Mouse (Mus musculus) midbrain, embryonic 15.5 days (tissue): ENCODE results near the gene Cryba4. TPM values are rescaled to one million over a fixed set of nuclear protein-coding genes. Genes with fewer than 3 reads are reported as not detected.

Source experiments
- ATAC-seq: fragments of 200-750 bp; cut with Nextera tagmentation; replicated peaks from 2 replicates; pipeline ENCODE4 v1.8.0; 2017; ENCODE audit warnings: moderate TSS enrichment
- H3K27ac ChIP-seq: fragments of 300-500 bp; sonication (generic); 2 replicates; pipeline ENCODE4 v1.5.1; 2015; ENCODE audit warnings: mild to moderate bottlenecking, inconsistent platforms
- H3K27me3 ChIP-seq: fragments of 300-500 bp; sonication (generic); replicated peaks from 2 replicates; pipeline ENCODE4 v1.6.1; 2015; ENCODE audit warnings: inconsistent platforms
- H3K36me3 ChIP-seq: fragments of 300-500 bp; sonication (generic); replicated peaks from 2 replicates; pipeline ENCODE4 v1.6.1; 2015; ENCODE audit warnings: inconsistent platforms
- H3K4me1 ChIP-seq: fragments of 300-500 bp; sonication (generic); 2 replicates; pipeline ENCODE4 v1.6.1; 2015; ENCODE audit warnings: inconsistent platforms
- H3K4me2 ChIP-seq: fragments of 300-500 bp; sonication (generic); 2 replicates; pipeline ENCODE4 v1.6.1; 2015; ENCODE audit warnings: inconsistent platforms, mild to moderate bottlenecking, moderate library complexity
- H3K4me3 ChIP-seq: fragments of 300-500 bp; sonication (generic); 2 replicates; pipeline ENCODE4 v1.5.1; 2015; ENCODE audit warnings: mild to moderate bottlenecking, inconsistent platforms
- H3K9ac ChIP-seq: fragments of 300-500 bp; sonication (generic); 2 replicates; pipeline ENCODE4 v1.6.1; 2015; ENCODE audit warnings: mild to moderate bottlenecking, inconsistent platforms
- H3K9me3 ChIP-seq: fragments of 300-500 bp; sonication (generic); 2 replicates; pipeline ENCODE4 v1.6.1; 2016; ENCODE audit warnings: inconsistent platforms
- WGBS: fragments of 180-500 bp; shearing (Covaris S2); methylation state at CpG from one replicate; pipeline ENCODE4 v1.1.7; 2015; ENCODE audit warnings: mixed read lengths; 5-methylcytosine and 5-hydroxymethylcytosine counted together
- polyA plus RNA-seq: library from polyadenylated mRNA; unstranded; fragments of >200 nt; fragmentation: Nextera tagmentation; extraction: Ambion mirVana; gene quantifications from 2 replicates; pipeline ENCODE4 v1.2.1, GENCODE M21; 2015

The Cryba4 gene
- polyA plus RNA-seq, 1 experiment from 2014 or later, result 0.93 TPM

- Histone ChIP-seq H3K27me3 (no peaks in the 10 kb centered on the region), H3K9me3 (no peaks in the 10 kb centered on the region), H3K27ac (no peak overlapping the region), H3K9ac (no peak overlapping the region), H3K4me2 (no peak overlapping the region), H3K4me1 (0 out of 2 replicates have a peak, but pooled peaks cover 4% of the 10 kb centered on the region), H3K4me3 (no peak overlapping the region), H3K36me3 (no peaks in the 10 kb centered on the region)
- no peak for ATAC-seq
- 82% methylated on average over 9 of the region's 9 CpGs for WGBS
These were observed 4.1 kb upstream of the Cryba4 start for GRCm38 (mm10) chr5:112256457-112256856.

DNA sequence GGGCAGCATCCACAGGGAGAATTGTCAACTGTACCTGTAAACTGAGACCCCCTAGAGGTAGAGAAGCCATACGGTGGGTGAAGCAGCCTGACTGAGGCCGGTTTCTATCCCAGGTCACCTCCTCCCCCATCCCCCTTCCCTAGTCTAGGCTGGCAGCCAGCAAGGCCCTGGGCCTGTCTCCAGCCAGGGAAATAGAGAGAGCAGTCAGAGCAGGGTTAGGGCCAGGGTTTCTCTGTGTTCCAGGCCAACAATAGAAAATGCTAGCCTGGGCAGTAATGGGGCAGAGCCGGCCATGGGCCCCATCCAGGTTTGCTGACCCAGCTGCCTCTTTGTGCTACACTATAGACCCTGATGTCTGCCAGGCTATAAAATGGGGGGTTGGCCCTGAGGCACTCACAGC lies 3.1 kb upstream of the Cryba4 start, which contains the start of gene Crybb1:
Gene Crybb1, plus strand, starts transcription at position 390 of the 400 bp plus-strand sequence.
- ATAC-seq, result no peak
- H3K27ac ChIP-seq, result no peak within 1 kb of the TSS
- H3K27me3 ChIP-seq, result no peaks in the 10 kb centered on the region

GRCm38 (mm10) chr5:112254282-112254806 lies 2.0 kb upstream of the Cryba4 start:
- Histone ChIP-seq H3K4me1 (0 out of 2 replicates have a peak, but pooled peaks cover 4% of the 10 kb centered on the region), H3K4me2 (no peak overlapping the region), H3K4me3 (no peak overlapping the region), H3K9ac (no peak overlapping the region), H3K36me3 (no peaks in the 10 kb centered on the region), H3K27ac (no peak overlapping the region), H3K9me3 (no peaks in the 10 kb centered on the region), H3K27me3 (no peaks in the 10 kb centered on the region)
- ATAC-seq, result no peak
- 65% methylated on average over 7 of the region's 7 CpGs for WGBS

More for the DNA sequence above, 3.1 kb upstream of the Cryba4 start, which contains the start of gene Crybb1:
- 0 out of 2 replicates have a peak, but pooled peaks cover 4% of the 10 kb centered on the region for H3K4me1 ChIP-seq
- 43% methylated on average over 3 of the region's 3 CpGs for WGBS
- no peak within 1 kb of the TSS for H3K4me2 ChIP-seq
- no peak within 1 kb of the TSS for H3K4me3 ChIP-seq
- no peak within 1 kb of the TSS for H3K9ac ChIP-seq
- no peaks in the 10 kb centered on the region for H3K36me3 ChIP-seq
- H3K9me3 ChIP-seq, result no peaks in the 10 kb centered on the region

DNA sequence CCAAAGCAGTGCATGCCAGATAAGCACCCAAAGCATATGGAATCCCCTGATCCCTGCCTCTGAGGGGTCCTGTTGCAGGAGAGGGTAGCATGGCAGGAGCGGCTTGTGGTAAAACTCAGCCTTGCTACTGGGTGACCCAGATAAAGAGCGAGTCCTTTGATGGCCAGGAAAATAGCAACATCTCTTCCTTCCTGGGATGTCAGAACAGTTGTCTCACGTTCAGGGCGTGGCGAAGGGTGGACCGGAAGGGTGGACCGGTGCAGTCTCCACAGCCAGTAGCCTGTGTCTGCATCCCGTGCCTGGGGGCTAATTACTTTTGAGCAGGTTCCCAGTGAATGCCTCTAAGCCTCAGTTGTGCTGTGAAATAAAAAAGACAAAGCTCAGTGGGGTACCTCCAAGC lies 851 bp upstream of the Cryba4 start:
- 24% methylated on average over 8 of the region's 8 CpGs for WGBS
- no peak overlapping the region for H3K27ac ChIP-seq
- 0 out of 2 replicates have a peak, but pooled peaks cover 4% of the 10 kb centered on the region for H3K4me1 ChIP-seq
- no peak overlapping the region for H3K9ac ChIP-seq
- H3K9me3 ChIP-seq, result no peaks in the 10 kb centered on the region
- no peaks in the 10 kb centered on the region for H3K27me3 ChIP-seq
- no peak overlapping the region for H3K4me2 ChIP-seq
- no peak overlapping the region for H3K4me3 ChIP-seq
- no peak for ATAC-seq
- no peaks in the 10 kb centered on the region for H3K36me3 ChIP-seq

GRCm38 (mm10) chr5:112249106-112249505 lies 3.2 kb downstream of the Cryba4 start:
- H3K4me3 ChIP-seq, result no peak overlapping the region
- no peaks in the 10 kb centered on the region for H3K9me3 ChIP-seq
- H3K9ac ChIP-seq, result no peak overlapping the region
- H3K4me1 ChIP-seq, result 0 out of 2 replicates have a peak, but pooled peaks cover 4% of the 10 kb centered on the region
- H3K27me3 ChIP-seq, result no peaks in the 10 kb centered on the region
- no peaks in the 10 kb centered on the region for H3K36me3 ChIP-seq
- no peak overlapping the region for H3K27ac ChIP-seq
- ATAC-seq, result no peak
- WGBS, result 90% methylated on average over 11 of the region's 11 CpGs
- H3K4me2 ChIP-seq, result no peak overlapping the region

DNA sequence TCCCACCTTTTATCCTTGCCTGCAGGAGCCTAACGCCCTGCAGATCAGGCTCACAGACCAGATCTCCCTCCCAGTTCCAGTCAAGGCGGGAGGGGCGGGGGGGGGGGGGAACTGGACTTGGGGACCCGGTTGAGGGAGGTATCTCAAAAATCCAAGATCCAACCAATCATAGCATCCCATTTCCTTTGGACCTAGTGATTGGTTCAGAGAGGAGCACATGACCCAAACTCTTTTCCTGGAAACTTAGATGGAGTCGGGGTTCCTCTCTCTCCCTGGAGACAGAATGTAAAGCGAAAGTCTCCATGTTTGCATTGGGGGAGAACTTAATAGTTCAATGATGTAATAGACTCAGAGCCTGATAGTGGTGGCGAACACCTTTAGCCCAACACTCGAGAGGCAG lies 4.9 kb downstream of the Cryba4 start:
- 47% methylated on average over 8 of the region's 8 CpGs for WGBS
- no peak overlapping the region for H3K4me3 ChIP-seq
- ATAC-seq, result no peak
- H3K9ac ChIP-seq, result no peak overlapping the region
- H3K4me1 ChIP-seq, result no peaks in the 10 kb centered on the region
- H3K9me3 ChIP-seq, result no peaks in the 10 kb centered on the region
- no peaks in the 10 kb centered on the region for H3K36me3 ChIP-seq
- H3K4me2 ChIP-seq, result no peak overlapping the region
- no peaks in the 10 kb centered on the region for H3K27me3 ChIP-seq
- no peak overlapping the region for H3K27ac ChIP-seq

GRCm38 (mm10) chr5:112244890-112245615 lies 7.3 kb downstream of the Cryba4 start:
- Histone ChIP-seq H3K9me3 (no peaks in the 10 kb centered on the region), H3K4me3 (no peak overlapping the region), H3K36me3 (no peaks in the 10 kb centered on the region), H3K4me1 (no peaks in the 10 kb centered on the region), H3K27ac (no peak overlapping the region), H3K27me3 (no peaks in the 10 kb centered on the region), H3K4me2 (no peak overlapping the region), H3K9ac (no peak overlapping the region)
- no peak for ATAC-seq
- 56% methylated on average over 8 of the region's 8 CpGs for WGBS

DNA sequence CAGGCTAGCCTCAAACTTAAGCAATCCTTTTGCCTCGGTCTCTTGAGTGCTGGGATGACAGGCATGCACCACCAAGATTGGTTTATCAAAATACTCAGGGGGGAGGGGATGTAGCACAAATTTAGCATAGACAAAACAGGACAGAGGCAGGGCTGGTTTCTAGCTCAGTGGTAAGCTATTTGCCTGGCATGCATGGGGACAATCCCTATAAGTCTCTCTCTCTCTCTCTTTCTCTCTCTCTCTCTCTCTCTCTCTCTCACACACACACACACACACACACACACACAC lies 8.1 kb downstream of the Cryba4 start:
- Histone ChIP-seq H3K9me3 (no peaks in the 10 kb centered on the region), H3K27ac (no peak overlapping the region), H3K27me3 (no peaks in the 10 kb centered on the region), H3K4me1 (peaks cover under 1% of the 10 kb centered on the region; the same call in 1 of the 2 replicates), H3K4me2 (no peak overlapping the region), H3K4me3 (no peak overlapping the region), H3K36me3 (no peaks in the 10 kb centered on the region), H3K9ac (no peak overlapping the region)
- WGBS, result 75% methylated on average over 1 of the region's 1 CpGs
- ATAC-seq, result no peak

DNA sequence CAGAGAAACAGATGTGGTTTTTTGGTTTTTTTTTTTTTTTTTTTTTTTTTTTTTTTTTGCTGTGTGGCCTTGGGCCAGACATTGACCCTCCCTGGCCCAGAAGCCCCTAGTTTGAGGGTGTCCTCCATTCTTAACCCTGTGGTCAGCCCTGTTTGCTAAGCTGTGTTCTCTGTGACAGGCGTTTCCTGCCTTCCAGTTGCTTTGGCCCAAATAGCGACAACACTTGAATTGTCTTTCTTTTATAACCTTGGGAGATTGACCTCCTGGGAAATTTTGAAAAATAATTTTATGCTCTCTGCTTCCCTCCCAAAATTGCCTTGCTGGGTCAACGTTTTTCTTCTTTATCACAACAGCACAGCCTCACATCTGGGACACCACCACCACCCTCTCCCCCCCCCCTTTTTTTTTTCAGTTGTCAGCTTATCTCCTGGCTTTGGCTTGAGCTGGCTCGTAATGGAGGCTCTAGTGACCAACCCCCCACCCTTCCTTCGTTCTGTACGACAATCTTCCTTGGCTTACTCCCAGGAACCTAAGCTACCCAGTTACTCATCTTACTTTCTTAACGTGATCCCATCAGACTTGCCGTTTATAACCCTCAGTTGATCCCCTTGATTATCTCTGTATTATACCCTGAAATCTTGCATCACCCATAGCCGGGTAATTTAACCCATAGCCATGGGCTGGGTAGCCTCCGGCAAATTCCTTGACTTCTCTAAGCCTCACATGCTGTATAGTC lies 8.6 kb downstream of the Cryba4 start:
- Histone ChIP-seq H3K9me3 (no peaks in the 10 kb centered on the region), H3K27ac (no peak overlapping the region), H3K4me3 (no peak overlapping the region), H3K4me1 (peaks cover 6% of the 10 kb centered on the region), H3K4me2 (no peak overlapping the region), H3K9ac (no peak overlapping the region), H3K27me3 (no peaks in the 10 kb centered on the region), H3K36me3 (no peaks in the 10 kb centered on the region)
- ATAC-seq, result no peak
- 67% methylated on average over 10 of the region's 10 CpGs for WGBS

GRCm38 (mm10) chr5:112243041-112243440 lies 9.3 kb downstream of the Cryba4 start:
- Histone ChIP-seq H3K27me3 (no peaks in the 10 kb centered on the region), H3K9me3 (no peaks in the 10 kb centered on the region), H3K4me2 (no peak overlapping the region), H3K4me1 (peaks cover 10% of the 10 kb centered on the region), H3K9ac (no peak overlapping the region), H3K27ac (no peak overlapping the region), H3K36me3 (no peaks in the 10 kb centered on the region), H3K4me3 (no peak overlapping the region)
- ATAC-seq, result no peak
- 65% methylated on average over 5 of the region's 5 CpGs for WGBS

DNA sequence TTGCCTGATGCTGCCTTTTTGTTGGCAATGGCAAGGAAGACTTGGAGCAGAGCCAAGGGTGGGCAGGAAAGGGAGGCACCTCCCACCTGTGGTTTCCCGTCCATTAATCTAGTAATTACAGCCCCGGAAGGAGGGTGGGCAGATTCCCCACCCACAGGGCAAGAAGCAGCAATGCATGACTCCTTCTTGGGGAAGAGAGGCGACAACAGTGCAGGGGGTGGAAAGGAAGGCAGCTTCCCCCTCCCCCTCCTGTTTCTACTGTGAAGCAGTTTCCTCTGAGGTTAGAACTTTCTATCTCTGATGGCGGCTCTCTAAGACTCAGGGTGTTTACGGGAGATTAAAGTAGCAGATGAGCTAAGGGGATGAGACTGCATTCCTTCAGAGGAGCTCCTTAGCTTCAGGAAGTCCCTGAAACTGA lies 9.9 kb downstream of the Cryba4 start:
- H3K4me1 ChIP-seq, result peaks cover 16% of the 10 kb centered on the region
- WGBS, result 70% methylated on average over 5 of the region's 5 CpGs
- H3K27ac ChIP-seq, result no peak overlapping the region
- ATAC-seq, result no peak
- no peak overlapping the region for H3K9ac ChIP-seq
- H3K9me3 ChIP-seq, result no peaks in the 10 kb centered on the region
- H3K36me3 ChIP-seq, result no peaks in the 10 kb centered on the region
- no peak overlapping the region for H3K4me2 ChIP-seq
- H3K27me3 ChIP-seq, result no peaks in the 10 kb centered on the region
- no peak overlapping the region for H3K4me3 ChIP-seq

DNA sequence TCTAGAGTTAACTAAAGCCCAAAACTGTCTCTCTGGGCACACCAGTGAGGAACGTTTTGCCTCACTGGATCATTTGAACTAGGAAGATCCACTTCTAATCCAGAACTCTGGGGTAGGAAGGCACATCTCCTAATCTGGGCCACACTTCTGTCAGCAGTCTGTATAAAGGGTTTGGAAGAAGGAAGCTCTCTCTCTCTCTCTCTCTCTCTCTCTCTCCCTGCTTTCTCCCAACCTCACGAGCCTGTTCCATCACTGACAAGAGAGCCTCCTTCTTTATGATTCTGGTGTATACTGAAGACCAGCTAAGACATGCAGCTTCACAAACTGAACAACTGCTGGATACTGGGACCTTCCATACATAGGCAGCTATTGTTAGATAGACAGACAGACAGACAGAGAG lies 10.5 kb downstream of the Cryba4 start:
- Histone ChIP-seq H3K36me3 (no peaks in the 10 kb centered on the region), H3K9me3 (no peaks in the 10 kb centered on the region), H3K27ac (no peak overlapping the region), H3K9ac (no peak overlapping the region), H3K4me3 (no peak overlapping the region), H3K27me3 (no peaks in the 10 kb centered on the region), H3K4me1 (peaks cover 22% of the 10 kb centered on the region), H3K4me2 (no peak overlapping the region)
- 82% methylated on average over 2 of the region's 2 CpGs for WGBS
- no peak for ATAC-seq
